Mouse (Mus musculus) urinary bladder, adult 2 months (tissue): ENCODE results near the gene 4930556J24Rik. TPM values are rescaled to one million over a fixed set of nuclear protein-coding genes. Genes with fewer than 3 reads are reported as not detected.

ENCODE experiments used
- polyA plus RNA-seq: library from polyadenylated mRNA; depleted of rRNA; stranded (reverse); fragments of >200 nt; gene quantifications from 2 replicates; pipeline ENCODE4 v1.2.3, GENCODE M21; 2012; rRNA removed

4930556J24Rik gene
- polyA plus RNA-seq, 1 experiment, result 0.04 TPM

Other genes starting within 250 kb of the 4930556J24Rik start
- gene Osbp2, start 112.9 kb downstream of the 4930556J24Rik start, polyA plus RNA-seq, result 0.98 and 2.0 TPM in 2 replicates
- 0.25 and 0.34 TPM in 2 replicates for gene 4921536K21Rik, start 81.7 kb downstream of the 4930556J24Rik start, polyA plus RNA-seq
- gene Dusp18, start 81.5 kb downstream of the 4930556J24Rik start, polyA plus RNA-seq, result 2.5 and 3.0 TPM in 2 replicates
- 10.4 and 13.0 TPM in 2 replicates for gene Slc35e4, start 62.1 kb downstream of the 4930556J24Rik start, polyA plus RNA-seq
- gene Tcn2, start 44.6 kb downstream of the 4930556J24Rik start, polyA plus RNA-seq, result 101 and 110 TPM in 2 replicates
- 42.4 and 43.1 TPM in 2 replicates for gene Pes1, start 12.8 kb downstream of the 4930556J24Rik start, polyA plus RNA-seq
- 5.5 and 6.9 TPM in 2 replicates for gene Gal3st1, start 6.9 kb upstream of the 4930556J24Rik start, polyA plus RNA-seq
- gene Sec14l4, start 54.7 kb upstream of the 4930556J24Rik start, polyA plus RNA-seq, result 0.15 and 0.21 TPM in 2 replicates
- not detected in 2 replicates for gene Sec14l3, start 88.1 kb upstream of the 4930556J24Rik start, polyA plus RNA-seq
- 3.4 and 4.1 TPM in 2 replicates for gene Mtfp1, start 118.7 kb upstream of the 4930556J24Rik start, polyA plus RNA-seq
- gene Sec14l2, start 146.6 kb upstream of the 4930556J24Rik start, polyA plus RNA-seq, result 1.3 and 1.4 TPM in 2 replicates
- gene Rnf215, start 158.4 kb upstream of the 4930556J24Rik start, polyA plus RNA-seq, result 31.5 and 34.4 TPM in 2 replicates
- gene Ccdc157, start 183.5 kb upstream of the 4930556J24Rik start, polyA plus RNA-seq, result 13.8 and 14.2 TPM in 2 replicates
- gene Sf3a1, start 183.6 kb upstream of the 4930556J24Rik start, polyA plus RNA-seq, result 21.6 and 28.5 TPM in 2 replicates
- gene Tbc1d10a, start 210.0 kb upstream of the 4930556J24Rik start, polyA plus RNA-seq, result 92.5 and 137 TPM in 2 replicates
- gene Castor1, start 241.4 kb upstream of the 4930556J24Rik start, polyA plus RNA-seq, result 19.7 and 19.8 TPM in 2 replicates